Mouse (Mus musculus) forebrain, embryonic 13.5 days (tissue): ENCODE data around the gene Wdr81. TPM values are rescaled to one million over a fixed set of nuclear protein-coding genes. Genes with fewer than 3 reads are reported as not detected.

Experiments used
- ATAC-seq: fragments of 200-750 bp; cut with Nextera tagmentation; 2 replicates; pipeline ENCODE4 v1.8.0; 2017
- H3K27ac ChIP-seq: fragments of 300-500 bp; sonication (generic); 2 replicates; pipeline ENCODE4 v1.5.1; 2015; ENCODE audit warnings: inconsistent platforms, mild to moderate bottlenecking, moderate library complexity
- H3K27me3 ChIP-seq: fragments of 300-500 bp; sonication (generic); 2 replicates; pipeline ENCODE4 v1.6.1; 2015; ENCODE audit warnings: mild to moderate bottlenecking, inconsistent platforms
- H3K36me3 ChIP-seq: fragments of 300-500 bp; sonication (generic); 2 replicates; pipeline ENCODE4 v1.6.1; 2015; ENCODE audit warnings: mild to moderate bottlenecking, inconsistent platforms; ENCODE audit not compliant: poor library complexity, severe bottlenecking
- H3K4me1 ChIP-seq: fragments of 300-500 bp; sonication (generic); 2 replicates; pipeline ENCODE4 v1.6.1; 2015; ENCODE audit warnings: inconsistent platforms
- H3K4me2 ChIP-seq: fragments of 300-500 bp; sonication (generic); 2 replicates; pipeline ENCODE4 v1.6.1; 2015; ENCODE audit warnings: inconsistent platforms, mild to moderate bottlenecking, moderate library complexity
- H3K4me3 ChIP-seq: fragments of 300-500 bp; sonication (generic); 2 replicates; pipeline ENCODE4 v1.5.1; 2015; ENCODE audit warnings: mild to moderate bottlenecking, inconsistent platforms
- H3K9ac ChIP-seq: fragments of 300-500 bp; sonication (generic); 2 replicates; pipeline ENCODE4 v1.6.1; 2015; ENCODE audit warnings: mild to moderate bottlenecking, inconsistent platforms
- H3K9me3 ChIP-seq: fragments of 300-500 bp; sonication (generic); replicated peaks from 2 replicates; pipeline ENCODE4 v1.6.1; 2016; ENCODE audit warnings: inconsistent platforms
- WGBS: fragments of 180-500 bp; shearing (Covaris S2); methylation state at CpG from one replicate; pipeline ENCODE4 v1.1.7; 2015; 5-methylcytosine and 5-hydroxymethylcytosine counted together
- polyA plus RNA-seq: library from polyadenylated mRNA; unstranded; fragments of >200 nt; fragmentation: Nextera tagmentation; extraction: Ambion mirVana; gene quantifications from 2 replicates; pipeline ENCODE4 v1.2.1, GENCODE M21; 2015

Wdr81 gene
- polyA plus RNA-seq, 1 experiment from 2014 or later = 5.0 TPM

GRCm38 (mm10) chr11:75449695-75450094 is 4.8 kb downstream of the Wdr81 start:
- Histone ChIP-seq H3K4me2 (no peak overlapping the region), H3K36me3 (peaks cover 59% of the 10 kb centered on the region), H3K9ac (no peak overlapping the region), H3K27me3 (0 out of 2 replicates have a peak, but pooled peaks cover 5% of the 10 kb centered on the region), H3K4me3 (no peak overlapping the region), H3K9me3 (no peaks in the 10 kb centered on the region), H3K27ac (no peak overlapping the region), H3K4me1 (peaks cover 13% of the 10 kb centered on the region)
- WGBS = 84% methylated on average over 7 of the region's 7 CpGs
- no peak for ATAC-seq

- ATAC-seq = no peak
- no peak overlapping the region for H3K4me3 ChIP-seq
- H3K4me1 ChIP-seq = peaks cover 5% of the 10 kb centered on the region
- no peak overlapping the region for H3K9ac ChIP-seq
- 83% methylated on average over 3 of the region's 3 CpGs for WGBS
- H3K9me3 ChIP-seq = no peaks in the 10 kb centered on the region
- H3K4me2 ChIP-seq = no peak overlapping the region
- H3K36me3 ChIP-seq = peaks cover 62% of the 10 kb centered on the region
- no peak overlapping the region for H3K27ac ChIP-seq
- H3K27me3 ChIP-seq = 0 out of 2 replicates have a peak, but pooled peaks cover under 1% of the 10 kb centered on the region
These were observed 5.9 kb downstream of the Wdr81 start for GRCm38 (mm10) chr11:75448575-75448974.

- Histone ChIP-seq H3K27ac (no peak overlapping the region), H3K9me3 (no peaks in the 10 kb centered on the region), H3K4me3 (no peak overlapping the region), H3K27me3 (no peaks in the 10 kb centered on the region), H3K4me2 (no peak overlapping the region), H3K36me3 (peaks cover 50% of the 10 kb centered on the region), H3K9ac (no peak overlapping the region), H3K4me1 (peaks cover 5% of the 10 kb centered on the region; the same call in 1 of the 2 replicates)
- no peak for ATAC-seq
- WGBS = 51% methylated on average over 8 of the region's 8 CpGs
These were observed 10.8 kb downstream of the Wdr81 start for GRCm38 (mm10) chr11:75443711-75444110.

- no peak for ATAC-seq
- Histone ChIP-seq H3K9ac (0 out of 2 replicates have a peak overlapping the region, but pooled peaks have one; percentile 12), H3K4me2 (no peak overlapping the region), H3K4me1 (peaks cover 5% of the 10 kb centered on the region; the same call in 1 of the 2 replicates), H3K9me3 (no peaks in the 10 kb centered on the region), H3K27me3 (no peaks in the 10 kb centered on the region), H3K36me3 (peaks cover 33% of the 10 kb centered on the region), H3K4me3 (no peak overlapping the region), H3K27ac (no peak overlapping the region)
- WGBS = 64% methylated on average over 16 of the region's 16 CpGs
These were observed 12.9 kb downstream of the Wdr81 start for GRCm38 (mm10) chr11:75441601-75442000.

GRCm38 (mm10) chr11:75441034-75441433 is 13.5 kb downstream of the Wdr81 start:
- Histone ChIP-seq H3K27ac (no peak overlapping the region), H3K4me1 (peaks cover 5% of the 10 kb centered on the region; the same call in 1 of the 2 replicates), H3K9me3 (no peaks in the 10 kb centered on the region), H3K27me3 (no peaks in the 10 kb centered on the region), H3K36me3 (peaks cover 31% of the 10 kb centered on the region), H3K4me3 (no peak overlapping the region), H3K9ac (no peak overlapping the region), H3K4me2 (no peak overlapping the region)
- no peak for ATAC-seq
- WGBS = 90% methylated on average over 7 of the region's 7 CpGs

- Histone ChIP-seq H3K4me3 (no peak overlapping the region), H3K4me1 (peaks cover 5% of the 10 kb centered on the region; the same call in 1 of the 2 replicates), H3K36me3 (peaks cover 20% of the 10 kb centered on the region), H3K4me2 (no peak overlapping the region), H3K27me3 (no peaks in the 10 kb centered on the region), H3K9me3 (no peaks in the 10 kb centered on the region), H3K27ac (no peak overlapping the region), H3K9ac (no peak overlapping the region)
- ATAC-seq = no peak
- WGBS = 85% methylated on average over 3 of the region's 3 CpGs
These were observed 14.6 kb downstream of the Wdr81 start for GRCm38 (mm10) chr11:75439951-75440350.

GRCm38 (mm10) chr11:75439363-75439762 is 15.2 kb downstream of the Wdr81 start, which contains the start of gene Serpinf2:
Gene Serpinf2, minus strand, starts transcription at chr11:75439591.
- ATAC-seq = no peak
- WGBS = 89% methylated on average over 6 of the region's 6 CpGs
- no peak within 1 kb of the TSS for H3K9ac ChIP-seq

GRCm38 (mm10) chr11:75438804-75439203 is 15.7 kb downstream of the Wdr81 start:
- Histone ChIP-seq H3K9me3 (peaks cover 8% of the 10 kb centered on the region), H3K4me1 (peaks cover 5% of the 10 kb centered on the region; the same call in 1 of the 2 replicates), H3K4me2 (no peak overlapping the region), H3K27me3 (no peaks in the 10 kb centered on the region), H3K27ac (no peak overlapping the region), H3K9ac (no peak overlapping the region), H3K4me3 (no peak overlapping the region), H3K36me3 (peaks cover 15% of the 10 kb centered on the region)
- WGBS = 85% methylated on average over 3 of the region's 3 CpGs
- no peak for ATAC-seq

More at GRCm38 (mm10) chr11:75439363-75439762, 15.2 kb downstream of the Wdr81 start, which contains the start of gene Serpinf2:
- no peak within 1 kb of the TSS for H3K27ac ChIP-seq
- peaks cover 3% of the 10 kb centered on the region; the same call in 1 of the 2 replicates for H3K9me3 ChIP-seq
- H3K36me3 ChIP-seq = peaks cover 15% of the 10 kb centered on the region
- no peaks in the 10 kb centered on the region for H3K27me3 ChIP-seq
- H3K4me1 ChIP-seq = peaks cover 5% of the 10 kb centered on the region; the same call in 1 of the 2 replicates
- H3K4me3 ChIP-seq = no peak within 1 kb of the TSS
- no peak within 1 kb of the TSS for H3K4me2 ChIP-seq

- H3K4me2 ChIP-seq = no peak overlapping the region
- no peak for ATAC-seq
- WGBS = 84% methylated on average over 13 of the region's 13 CpGs
- H3K4me3 ChIP-seq = no peak overlapping the region
- peaks cover 8% of the 10 kb centered on the region for H3K9me3 ChIP-seq
- no peak overlapping the region for H3K27ac ChIP-seq
- no peak overlapping the region for H3K9ac ChIP-seq
- H3K36me3 ChIP-seq = peaks cover 15% of the 10 kb centered on the region
- peaks cover 5% of the 10 kb centered on the region; the same call in 1 of the 2 replicates for H3K4me1 ChIP-seq
- no peaks in the 10 kb centered on the region for H3K27me3 ChIP-seq
These were observed 16.3 kb downstream of the Wdr81 start for GRCm38 (mm10) chr11:75438194-75438593.

- Histone ChIP-seq H3K4me1 (peaks cover 16% of the 10 kb centered on the region), H3K4me2 (no peak overlapping the region), H3K4me3 (no peak overlapping the region), H3K9me3 (peaks cover 8% of the 10 kb centered on the region), H3K9ac (no peak overlapping the region), H3K36me3 (no peaks in the 10 kb centered on the region), H3K27ac (no peak overlapping the region), H3K27me3 (no peaks in the 10 kb centered on the region)
- WGBS = 83% methylated on average over 5 of the region's 5 CpGs
- no peak for ATAC-seq
These were observed 20.4 kb downstream of the Wdr81 start for GRCm38 (mm10) chr11:75434138-75434537.

- Histone ChIP-seq H3K4me3 (no peak overlapping the region), H3K9ac (no peak overlapping the region), H3K27ac (peak overlapping the region; percentile 71; the same call in 1 of the 2 replicates), H3K4me2 (0 out of 2 replicates have a peak overlapping the region, but pooled peaks have one; percentile 10), H3K9me3 (peaks cover 8% of the 10 kb centered on the region), H3K36me3 (no peaks in the 10 kb centered on the region), H3K4me1 (peaks cover 16% of the 10 kb centered on the region), H3K27me3 (no peaks in the 10 kb centered on the region)
- ATAC-seq = peak; percentile 99
- WGBS = 43% methylated on average over 11 of the region's 11 CpGs
These were observed 23.2 kb downstream of the Wdr81 start for GRCm38 (mm10) chr11:75431307-75431706.

GRCm38 (mm10) chr11:75429019-75429705 is 25.4 kb downstream of the Wdr81 start:
- no peak for ATAC-seq
- Histone ChIP-seq H3K4me2 (no peak overlapping the region), H3K36me3 (no peaks in the 10 kb centered on the region), H3K4me3 (no peak overlapping the region), H3K9me3 (peaks cover 3% of the 10 kb centered on the region), H3K27ac (no peak overlapping the region), H3K9ac (no peak overlapping the region), H3K27me3 (no peaks in the 10 kb centered on the region), H3K4me1 (peaks cover 16% of the 10 kb centered on the region)
- 91% methylated on average over 9 of the region's 9 CpGs for WGBS
